Mouse (Mus musculus) mature B cell (primary cell): ENCODE results near the gene Phlda1.

Source experiments
- in situ Hi-C: fragments of 300-500 bp; cut with MboI; formaldehyde crosslinking; loops from 2 replicates; pipeline ENCODE4 v1.14.3; 2019

Phlda1 gene

GRCm38 (mm10) chr10:111504606-111505005 lies 1.5 kb upstream of the Phlda1 start:
- in situ Hi-C loops = loop anchor here (10.0 kb wide), 1 partner anchor 420 kb away; no protein-coding TSS in a partner anchor

GRCm38 (mm10) chr10:111505406-111505805 lies 680 bp upstream of the Phlda1 start:
- in situ Hi-C loops = loop anchor here (10.0 kb wide), 1 partner anchor 419 kb away; no protein-coding TSS in a partner anchor

- in situ Hi-C loops = loop anchor here (10.0 kb wide), 1 partner anchor 418 kb away; no protein-coding TSS in a partner anchor
These were observed 907 bp downstream of the Phlda1 start for GRCm38 (mm10) chr10:111506926-111507459.

GRCm38 (mm10) chr10:111507460-111508211 lies 1.6 kb downstream of the Phlda1 start:
- in situ Hi-C loops = loop anchor here (10.0 kb wide), 1 partner anchor 417 kb away; no protein-coding TSS in a partner anchor

- in situ Hi-C loops = loop anchor here (10.0 kb wide), 1 partner anchor 416 kb away; no protein-coding TSS in a partner anchor
These were observed 2.4 kb downstream of the Phlda1 start for GRCm38 (mm10) chr10:111508324-111509080.

- in situ Hi-C loops = loop anchor here (10.0 kb wide), 1 partner anchor 416 kb away; no protein-coding TSS in a partner anchor
These were observed 3.2 kb downstream of the Phlda1 start for GRCm38 (mm10) chr10:111509103-111509784.

- in situ Hi-C loops = loop anchor here (10.0 kb wide), 1 partner anchor 415 kb away; no protein-coding TSS in a partner anchor
These were observed 3.9 kb downstream of the Phlda1 start for GRCm38 (mm10) chr10:111509981-111510380.

GRCm38 (mm10) chr10:111510798-111511197 lies 4.7 kb downstream of the Phlda1 start:
- in situ Hi-C loops = no loop called here

GRCm38 (mm10) chr10:111512036-111512568 lies 6.0 kb downstream of the Phlda1 start:
- in situ Hi-C loops = no loop called here

- in situ Hi-C loops = no loop called here
These were observed 8.3 kb downstream of the Phlda1 start for GRCm38 (mm10) chr10:111514282-111514885.

GRCm38 (mm10) chr10:111515071-111516010 lies 9.3 kb downstream of the Phlda1 start:
- in situ Hi-C loops = no loop called here

GRCm38 (mm10) chr10:111516172-111516588 lies 10.1 kb downstream of the Phlda1 start:
- in situ Hi-C loops = no loop called here

- in situ Hi-C loops = no loop called here
These were observed 10.8 kb downstream of the Phlda1 start for GRCm38 (mm10) chr10:111516804-111517436.

- in situ Hi-C loops = no loop called here
These were observed 12.3 kb downstream of the Phlda1 start for GRCm38 (mm10) chr10:111518350-111518749.

- in situ Hi-C loops = no loop called here
These were observed 13.7 kb downstream of the Phlda1 start for GRCm38 (mm10) chr10:111519620-111520370.

- in situ Hi-C loops = no loop called here
These were observed 14.5 kb downstream of the Phlda1 start for GRCm38 (mm10) chr10:111520621-111521020.

GRCm38 (mm10) chr10:111521636-111522035 lies 15.6 kb downstream of the Phlda1 start:
- in situ Hi-C loops = no loop called here

GRCm38 (mm10) chr10:111522230-111522629 lies 16.1 kb downstream of the Phlda1 start:
- in situ Hi-C loops = no loop called here

GRCm38 (mm10) chr10:111523894-111524293 lies 17.8 kb downstream of the Phlda1 start:
- in situ Hi-C loops = no loop called here
